Mouse (Mus musculus): ENCODE measurements at regions not wholly inside any gene's neighbourhood (a gene's known extent, or its start where the extent isn't known, plus 50 kb on each side); places are given as distances from the start of the nearest gene placed in this dataset.

DNA sequence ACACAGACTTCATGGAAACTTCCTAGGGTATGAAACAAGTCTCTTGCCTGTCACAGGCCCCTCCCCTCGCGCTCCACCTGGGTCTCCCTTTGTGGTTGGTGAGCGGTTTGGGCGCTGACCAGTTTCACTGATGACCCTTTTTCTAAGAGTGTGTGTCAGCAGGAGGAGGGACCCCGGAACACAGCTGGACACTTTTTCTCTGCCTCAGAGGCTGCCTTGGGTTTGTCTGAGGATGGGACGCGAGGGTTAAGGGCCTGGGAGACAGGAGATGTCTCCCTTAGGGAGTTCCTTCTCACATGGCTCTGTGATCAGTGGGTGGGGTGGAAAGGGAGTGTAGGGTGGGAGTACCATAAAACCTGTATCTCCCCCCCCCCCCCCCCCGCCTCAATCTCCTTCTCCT lies 115.8 kb upstream of the Haao start:
- no peak for DNase-seq (ENCODE audit: low read depth, low spot score)

- DNase-seq (ENCODE audit: low read depth, low spot score) = no peak
These were observed 115.1 kb upstream of the Haao start for GRCm38 (mm10) chr17:83962841-83963240.

- no peak for DNase-seq (ENCODE audit: low read depth, low spot score)
These were observed 114.4 kb upstream of the Haao start for GRCm38 (mm10) chr17:83962126-83962525.

DNA sequence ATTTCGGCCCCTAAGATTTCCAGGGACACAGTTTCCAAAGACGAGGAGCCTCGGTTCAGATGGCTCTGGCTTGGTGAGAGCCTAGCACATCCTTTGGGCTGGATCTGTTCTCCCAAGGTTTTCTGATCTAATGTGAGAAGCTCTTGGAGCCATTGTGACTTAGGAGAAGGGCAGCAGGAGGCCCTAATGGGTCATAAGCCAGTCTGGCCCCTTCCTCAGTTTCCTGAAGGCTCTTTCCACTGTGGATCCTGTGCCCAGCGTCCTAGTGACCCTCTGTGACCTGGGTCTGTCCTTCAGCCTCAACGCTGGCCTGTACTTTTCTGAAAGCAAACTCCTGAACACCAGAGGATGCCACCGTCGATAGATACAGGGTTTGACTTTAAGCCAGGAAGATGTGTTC lies 113.1 kb upstream of the Haao start:
- no peak for DNase-seq (ENCODE audit: low read depth, low spot score)

GRCm38 (mm10) chr17:83960158-83960557 lies 112.4 kb upstream of the Haao start:
- DNase-seq (ENCODE audit: low read depth, low spot score) = no peak

GRCm38 (mm10) chr17:83959159-83959848 lies 111.5 kb upstream of the Haao start:
- no peak for DNase-seq (ENCODE audit: low read depth, low spot score)

DNA sequence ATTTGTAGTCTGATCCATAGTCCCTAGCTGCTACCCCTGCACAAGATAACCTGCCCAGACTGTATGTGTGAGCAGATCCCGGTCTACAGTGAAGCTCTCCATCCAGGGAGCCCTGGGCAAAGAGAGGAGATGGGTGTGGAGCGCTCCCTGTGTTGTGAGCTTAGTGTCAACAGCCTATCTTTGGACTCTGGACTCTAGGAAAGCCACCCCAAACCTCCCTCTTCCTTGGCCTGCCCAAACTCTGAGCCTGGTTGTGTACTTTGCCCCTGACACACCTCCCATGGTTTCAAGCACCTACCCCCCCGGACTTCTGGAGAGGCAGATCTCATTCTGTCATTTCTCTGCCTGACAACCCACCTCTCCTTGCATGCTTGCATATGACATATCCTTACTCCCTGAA lies 110.9 kb upstream of the Haao start:
- DNase-seq (ENCODE audit: low read depth, low spot score) = no peak

- no peak for DNase-seq (ENCODE audit: low read depth, low spot score)
These were observed 110.1 kb upstream of the Haao start for GRCm38 (mm10) chr17:83957661-83958540.

DNA sequence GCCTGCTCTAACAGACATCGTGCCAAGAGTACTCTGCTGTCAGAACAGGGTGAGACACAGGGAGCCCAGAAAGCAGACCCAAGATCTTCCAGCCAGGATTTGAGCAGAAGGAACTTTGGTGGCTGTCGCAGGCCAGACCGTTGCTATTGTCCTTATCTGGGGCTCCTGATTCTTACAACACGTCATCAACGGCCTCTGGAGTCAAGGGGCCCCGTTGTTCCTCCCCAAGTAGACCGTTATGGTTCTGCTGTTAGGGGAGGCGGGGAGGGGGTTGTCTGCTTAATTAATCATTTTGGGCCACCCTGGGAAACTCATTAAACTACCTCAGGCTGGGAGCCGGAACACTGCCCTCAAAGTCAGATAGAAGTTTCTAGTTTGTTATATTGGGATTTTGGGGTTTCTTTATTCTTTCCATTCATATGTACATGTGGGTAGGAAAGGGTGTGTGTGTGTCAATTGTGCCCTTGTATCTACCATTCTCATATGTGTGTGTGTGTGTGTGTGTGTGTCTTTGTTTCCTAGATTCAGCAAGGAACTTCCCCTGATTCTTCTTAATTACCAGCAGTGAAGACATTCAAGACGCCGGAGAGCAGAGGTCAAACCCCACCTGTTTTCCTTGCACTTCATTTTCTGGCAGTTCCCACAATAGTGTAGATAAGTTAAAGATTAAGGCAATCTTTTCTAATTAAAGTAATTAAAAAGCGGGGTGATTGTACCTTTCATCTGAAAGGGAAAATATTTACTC lies 109.2 kb upstream of the Haao start:
- DNase-seq (ENCODE audit: low read depth, low spot score) = no peak

DNA sequence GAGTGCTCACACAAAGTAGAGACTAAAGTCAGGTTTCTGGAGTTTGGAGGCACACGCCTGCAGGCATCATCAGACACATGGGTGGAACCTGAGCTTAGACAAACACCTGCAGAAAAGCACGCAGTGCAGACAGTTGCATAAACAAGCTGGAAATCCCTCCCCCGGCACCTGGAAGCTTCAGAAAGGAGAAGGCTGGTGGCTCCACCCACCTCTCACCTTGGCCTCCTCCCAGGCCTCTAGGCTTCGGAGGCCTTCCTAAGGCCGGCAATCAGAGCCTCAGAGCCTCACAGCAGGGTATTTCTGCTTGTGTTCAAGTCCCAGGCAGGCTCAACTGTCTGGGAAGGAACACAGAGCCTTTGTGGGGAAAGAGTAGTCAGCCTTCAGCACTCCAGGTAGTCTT lies 108.2 kb upstream of the Haao start:
- no peak for DNase-seq (ENCODE audit: low read depth, low spot score)

DNA sequence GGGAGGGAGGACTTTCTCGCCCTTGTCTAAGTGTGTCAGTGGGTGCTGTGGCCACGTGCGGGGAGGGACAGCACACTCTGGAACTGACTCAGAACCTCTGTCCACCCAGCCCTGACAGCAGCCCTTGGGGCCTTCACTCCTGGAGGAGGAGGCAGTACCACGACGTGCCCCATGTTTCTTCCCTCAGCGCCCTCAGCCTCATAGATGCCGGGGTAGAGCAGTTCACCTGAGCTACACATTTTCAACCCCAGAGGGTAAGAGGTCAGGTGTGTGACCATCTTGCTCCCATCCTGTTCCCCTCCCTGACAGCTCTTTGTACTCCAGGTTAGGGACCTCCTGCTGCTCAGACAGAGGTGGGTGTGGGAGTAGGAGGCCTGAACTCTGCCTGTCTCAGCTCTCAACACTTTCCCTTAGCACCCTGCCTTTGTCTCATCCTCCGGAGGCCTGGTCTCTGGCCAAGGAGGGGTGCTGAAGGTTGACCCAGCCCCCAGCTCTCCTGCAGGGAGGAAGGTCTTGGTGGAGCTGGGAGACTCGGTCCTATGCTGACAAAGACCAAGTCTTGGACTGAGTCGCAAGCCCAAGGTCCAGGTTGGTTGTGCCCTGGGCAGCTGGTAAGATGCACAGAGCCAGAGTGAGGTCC lies 107.4 kb upstream of the Haao start:
- DNase-seq (ENCODE audit: low read depth, low spot score) = no peak

DNA sequence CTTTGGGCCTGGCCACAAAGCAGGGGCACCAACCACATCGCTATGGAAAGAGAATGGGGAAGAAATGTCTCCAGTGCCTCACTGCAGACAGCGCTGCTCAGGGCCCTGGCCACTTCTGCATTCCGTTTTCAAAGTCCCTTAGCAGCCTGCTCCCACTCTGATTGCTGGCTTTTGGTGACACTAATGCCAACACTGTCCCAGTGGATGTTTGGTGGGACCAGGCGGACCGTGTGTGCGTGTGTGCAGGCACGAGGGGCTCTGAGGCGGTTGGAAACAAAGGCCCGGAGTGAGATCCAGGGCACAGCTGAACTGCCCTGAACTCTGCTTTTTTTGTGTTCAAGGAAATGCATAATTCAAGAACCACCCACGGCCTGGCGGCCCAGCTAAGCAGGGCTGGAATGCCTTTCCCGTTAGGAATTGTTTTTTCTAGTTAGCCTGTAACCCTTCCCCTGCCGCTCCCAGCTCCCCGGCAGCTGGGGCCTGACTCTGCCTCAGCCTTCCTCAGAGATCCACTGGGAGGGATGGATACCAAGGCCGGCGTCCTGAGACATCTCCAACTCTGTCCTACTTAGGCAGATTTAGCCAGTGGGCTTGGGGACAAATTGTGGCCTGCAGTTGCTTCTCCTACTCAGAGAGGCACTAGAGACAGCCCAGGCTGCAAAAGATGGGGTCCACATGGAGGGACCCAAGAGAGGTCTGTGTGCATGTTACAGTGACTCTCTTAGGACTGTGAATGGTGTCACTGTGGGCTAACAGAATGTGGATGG lies 106.7 kb upstream of the Haao start:
- DNase-seq (ENCODE audit: low read depth, low spot score) = no peak

GRCm38 (mm10) chr17:83953656-83954055 lies 105.9 kb upstream of the Haao start:
- DNase-seq (ENCODE audit: low read depth, low spot score) = no peak

GRCm38 (mm10) chr17:83946718-83947117 lies 99.0 kb upstream of the Haao start:
- DNase-seq (ENCODE audit: low read depth, low spot score) = no peak

- no peak for DNase-seq (ENCODE audit: low read depth, low spot score)
These were observed 91.6 kb upstream of the Haao start for GRCm38 (mm10) chr17:83939344-83939743.

DNA sequence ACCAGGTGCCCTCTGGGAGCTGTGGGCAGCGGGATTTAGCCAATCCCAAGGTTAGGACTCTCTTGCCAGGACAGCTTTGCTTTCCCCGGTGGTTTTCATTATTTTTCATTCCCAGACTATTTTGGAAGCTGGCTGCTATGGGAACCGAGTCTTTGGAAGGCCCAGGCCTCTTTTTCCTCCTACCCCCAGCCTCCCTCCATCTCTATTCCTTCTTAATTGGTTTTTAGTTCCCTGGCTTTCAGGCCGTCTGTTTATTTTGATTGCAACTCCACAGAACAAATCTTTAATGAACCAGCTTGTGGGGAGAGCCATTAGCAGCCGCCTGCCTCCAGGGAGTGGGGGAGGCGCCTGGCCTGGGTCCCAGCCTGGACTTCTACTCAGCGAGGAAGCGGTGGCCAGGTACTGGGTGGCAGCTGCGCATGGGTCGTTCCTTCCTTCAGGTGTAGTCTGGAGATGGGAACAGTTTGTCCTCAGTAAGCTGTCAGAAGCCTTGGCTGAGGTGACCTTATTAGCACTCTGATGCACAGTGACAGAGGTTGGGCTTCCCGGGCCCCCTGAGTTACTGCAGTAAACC lies 91.0 kb upstream of the Haao start:
- no peak for DNase-seq (ENCODE audit: low read depth, low spot score)

DNA sequence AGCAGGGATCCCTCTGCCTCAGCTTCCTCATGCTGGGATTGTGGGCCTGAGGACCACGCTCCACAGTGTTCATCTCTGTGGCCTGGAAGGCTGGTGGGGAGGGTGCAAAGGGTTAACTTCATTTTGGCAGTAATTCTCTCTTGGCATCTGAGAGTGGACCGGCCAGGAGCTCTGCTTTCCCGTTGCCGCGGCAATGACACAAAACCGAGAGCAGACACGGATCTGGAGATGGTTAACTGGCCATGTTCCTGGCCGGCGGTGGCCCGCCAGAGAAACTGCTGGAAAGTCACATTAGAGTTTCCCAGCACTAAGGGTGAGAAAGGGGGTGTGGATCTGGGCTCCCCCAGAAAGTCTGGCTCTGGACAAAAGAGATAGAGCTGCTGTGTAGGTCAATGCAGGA lies 89.8 kb upstream of the Haao start:
- DNase-seq (ENCODE audit: low read depth, low spot score) = no peak

GRCm38 (mm10) chr17:83936677-83937076 lies 88.9 kb upstream of the Haao start:
- DNase-seq (ENCODE audit: low read depth, low spot score) = no peak

DNA sequence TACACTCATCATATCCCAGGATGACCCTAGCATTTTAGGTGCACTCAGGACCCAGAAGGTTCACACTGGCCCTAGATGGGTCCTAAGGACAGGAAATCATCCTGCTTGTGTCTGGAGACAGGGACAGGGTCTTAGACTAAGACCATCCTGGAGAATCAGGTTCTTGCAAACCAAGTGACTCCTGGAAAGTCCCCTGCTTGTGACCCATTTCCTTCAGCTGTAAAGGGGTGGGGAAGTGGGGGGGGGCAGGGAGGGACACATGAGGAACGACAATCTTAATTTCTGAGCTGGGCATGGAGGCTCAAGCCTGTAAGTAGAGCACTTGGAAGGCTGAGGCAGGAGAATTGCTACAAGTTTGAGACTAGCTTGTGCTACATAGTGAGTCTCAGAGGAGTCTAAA lies 88.2 kb upstream of the Haao start:
- DNase-seq (ENCODE audit: low read depth, low spot score) = no peak

DNA sequence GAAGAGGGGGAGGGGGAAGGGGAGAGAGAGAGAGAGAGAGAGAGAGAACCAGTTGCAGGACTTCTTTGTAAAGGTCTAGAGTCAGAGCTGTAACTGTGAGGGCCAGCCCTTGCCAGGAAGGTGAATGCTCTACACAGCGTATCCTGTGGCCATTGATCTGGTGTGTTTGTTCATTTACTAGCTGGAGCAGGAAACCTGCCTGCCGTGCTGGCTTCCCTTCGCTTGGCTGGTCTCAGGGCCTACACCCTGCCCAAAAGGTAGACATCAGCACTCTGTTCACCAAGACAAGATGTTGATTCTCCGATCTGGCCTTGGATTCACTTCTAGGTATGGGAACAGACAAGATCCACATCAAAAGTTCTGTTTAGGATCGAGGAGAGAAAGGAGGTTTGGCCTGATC lies 87.5 kb upstream of the Haao start:
- DNase-seq (ENCODE audit: low read depth, low spot score) = no peak

DNA sequence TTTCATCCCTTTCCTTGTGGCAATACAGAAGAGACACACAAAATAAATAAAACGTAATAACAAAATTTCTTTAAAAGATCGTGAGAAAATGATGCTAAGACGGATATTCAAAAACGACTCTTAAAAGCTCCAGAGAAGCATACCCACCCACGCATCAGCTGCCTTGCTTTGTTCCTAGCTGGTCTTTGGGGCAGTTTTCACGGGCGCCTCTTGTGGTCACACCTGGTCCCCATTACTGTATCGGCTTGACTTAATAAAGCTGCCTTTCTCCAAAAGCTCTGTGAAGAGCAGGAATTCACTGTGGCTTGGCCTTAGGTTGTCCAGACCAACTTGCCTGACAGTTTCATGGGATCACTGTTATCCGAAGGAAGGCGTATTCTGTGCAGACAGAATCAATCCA lies 86.0 kb upstream of the Haao start:
- DNase-seq (ENCODE audit: low read depth, low spot score) = no peak

Data from telencephalon, adult 2 months (tissue).